Mouse (Mus musculus) kidney, adult 2 months (tissue): ENCODE data around the gene Abhd16a.

Experiments
- CTCF ChIP-seq: fragments of 200-500 bp; conservative IDR thresholded peaks from 2 replicates; pipeline ENCODE4 v1.5.1; 2011; ENCODE audit warnings: low read depth, mild to moderate bottlenecking, control low read depth, low read length, moderate library complexity, mixed read lengths; ENCODE audit not compliant: insufficient read depth, insufficient read length
- POLR2A ChIP-seq: fragments of 200-500 bp; IDR thresholded peaks from one replicate; pipeline ENCODE4 v1.6.1; 2011; ENCODE audit warnings: low read depth, low read length, control low read depth

- TF ChIP-seq CTCF = no peak
- no peak for TF ChIP-seq POLR2A
These were observed 42.6 kb downstream of the Abhd16a start, which contains the start of gene Apom for GRCm38 (mm10) chr17:35131500-35132173.
